Mouse (Mus musculus): ENCODE data around the gene 9430015G10Rik. TPM values are rescaled to one million over a fixed set of nuclear protein-coding genes. Genes with fewer than 3 reads are reported as not detected.

The 9430015G10Rik gene
- total RNA-seq, 2 experiments from 2014 or later, result 30.7 to 34.7 TPM

DNA sequence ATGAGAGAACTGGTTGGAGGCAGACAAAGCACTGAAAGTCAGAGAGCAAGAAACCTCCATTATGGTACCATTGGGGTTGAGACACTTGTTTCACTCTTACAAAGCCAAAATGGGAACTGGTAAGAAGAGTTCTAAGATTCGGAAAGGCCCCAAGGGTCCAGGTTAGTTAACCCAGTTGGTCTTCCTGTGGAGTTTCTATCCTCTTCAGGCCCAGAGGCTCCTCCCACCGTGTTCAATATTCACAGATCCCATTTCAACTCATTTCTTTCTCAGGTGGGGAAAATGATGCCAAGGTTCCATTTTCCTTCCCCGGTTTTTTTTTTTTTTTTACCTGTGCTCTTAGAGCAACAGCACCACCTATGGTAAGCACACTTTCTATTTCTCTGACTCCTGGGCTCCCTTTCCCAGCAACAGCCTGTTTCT is 8.3 kb upstream of the 9430015G10Rik start:
- intact Hi-C loops (cut with DNase I), result loop anchor here (5.0 kb wide), 1 partner anchor 139 kb away; the partner anchor contains the start of gene C1qtnf12
- Histone ChIP-seq H3K27ac (no peak overlapping the region), H3K4me3 (no peak overlapping the region)
- peak; percentile 37 for TF ChIP-seq CTCF (IDR thresholded peaks at IDR 0.05)
- no peak for DNase-seq (ENCODE audit: extremely low spot score in 1 of 2, low spot score in 2 of 2)

DNA sequence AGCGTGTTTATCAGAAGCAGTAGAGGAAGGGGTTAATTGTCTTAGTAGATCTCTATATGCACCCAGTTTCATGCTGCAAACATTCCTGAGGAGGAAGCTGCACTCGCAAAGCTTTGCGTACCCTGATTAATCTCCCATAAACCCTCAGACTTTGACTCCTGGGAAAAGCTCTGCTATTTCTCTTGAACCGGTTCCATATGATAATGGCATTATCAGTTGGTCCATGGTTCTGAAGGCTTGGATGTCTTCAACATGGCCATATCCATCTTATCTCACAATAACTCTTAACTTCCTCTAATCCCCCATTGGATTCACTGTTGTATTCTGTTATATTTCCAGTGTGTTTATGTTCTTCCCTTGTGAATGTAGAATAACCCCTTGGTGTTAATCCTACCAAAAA is 6.4 kb upstream of the 9430015G10Rik start:
- TF ChIP-seq CTCF (IDR thresholded peaks at IDR 0.05), result no peak
- no peak for DNase-seq (ENCODE audit: extremely low spot score in 1 of 2, low spot score in 2 of 2)
- intact Hi-C loops (cut with DNase I), result loop anchor here (5.0 kb wide), 1 partner anchor 141 kb away; the partner anchor contains the start of gene C1qtnf12
- Histone ChIP-seq H3K4me3 (no peak overlapping the region), H3K27ac (no peak overlapping the region)

DNA sequence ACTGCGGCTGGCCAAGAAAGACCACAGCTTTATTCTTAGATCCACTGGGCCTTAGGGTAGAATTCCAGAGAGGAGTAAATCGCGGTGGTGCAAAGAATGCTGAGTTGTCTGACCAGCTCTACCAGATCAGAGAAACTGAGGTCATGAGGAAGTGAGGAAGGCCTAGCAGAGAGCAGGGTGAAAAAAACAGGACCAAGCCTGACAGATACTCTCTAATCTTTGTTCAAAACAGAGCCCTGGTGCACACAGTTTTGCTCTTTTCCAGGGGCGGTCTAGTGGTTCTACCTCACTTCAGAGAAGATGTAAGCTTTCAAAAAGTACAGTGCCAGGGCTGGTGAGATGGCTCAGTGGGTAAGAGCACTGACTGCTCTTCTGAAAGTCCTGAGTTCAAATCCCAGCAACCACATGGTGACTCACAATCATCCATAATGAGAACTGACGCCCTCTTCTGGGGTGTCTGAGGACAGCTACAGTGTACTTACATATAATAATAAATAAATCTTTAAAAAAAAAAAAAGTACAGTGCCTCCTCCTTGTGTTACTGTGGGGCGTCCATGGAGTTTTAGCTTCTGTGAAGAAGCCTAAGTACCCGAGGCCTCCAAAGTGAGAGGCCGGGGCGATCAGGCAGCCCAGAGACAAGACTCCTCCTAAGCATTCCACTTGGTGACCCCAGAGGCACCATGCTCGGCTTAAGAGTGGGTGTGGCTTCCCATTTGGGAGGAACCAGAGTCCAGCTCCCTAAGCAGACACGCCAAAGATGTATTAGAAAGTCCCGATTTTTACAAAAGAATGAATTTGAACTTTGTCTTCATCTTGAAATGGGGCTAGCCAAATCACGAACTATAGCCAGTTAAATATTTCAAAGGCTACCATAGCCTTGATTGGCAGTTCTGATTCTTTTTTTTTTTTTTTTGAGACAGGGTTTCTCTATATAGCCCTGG is 906 bp upstream of the 9430015G10Rik start:
- Histone ChIP-seq H3K4me3 (peak overlapping the region; percentile 52), H3K27ac (peak overlapping the region; percentile 84)
- TF ChIP-seq CTCF (IDR thresholded peaks at IDR 0.05), result no peak; the same call in 1 of the 2 replicates
- intact Hi-C loops (cut with DNase I), result loop anchor here (1.0 to 2.0 kb wide), 3 partner anchors 76 to 126 kb away; partner anchors contain the start of genes B3galt6, Plekhn1 and Sdf4
- peak; percentile 17 to 19 for DNase-seq (ENCODE audit: extremely low spot score in 1 of 2, low spot score in 2 of 2)

DNA sequence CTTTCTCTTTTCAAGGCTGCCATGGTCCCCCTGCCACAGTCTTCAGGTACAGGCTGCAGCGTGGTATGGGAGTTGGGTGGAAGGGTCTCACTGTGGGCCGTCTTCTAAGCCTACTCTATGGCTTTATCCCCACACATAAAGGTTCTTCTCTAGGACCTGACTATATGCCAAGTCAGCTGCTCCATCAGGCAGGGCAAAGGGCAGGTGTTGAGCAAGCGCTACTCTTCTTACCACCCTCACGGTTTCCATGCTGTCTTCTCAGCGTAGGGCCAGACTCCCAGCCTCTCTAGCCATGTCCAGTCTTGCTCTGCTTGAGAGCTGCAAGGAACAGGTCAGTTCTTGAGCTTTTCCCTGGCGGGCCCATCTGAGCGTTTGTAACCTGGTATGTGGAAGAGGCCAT is 14.3 kb downstream of the 9430015G10Rik start:
- intact Hi-C loops (cut with DNase I), result no loop called here
- no peak for TF ChIP-seq CTCF (IDR thresholded peaks at IDR 0.05)
- DNase-seq (ENCODE audit: extremely low spot score in 1 of 2, low spot score in 2 of 2), result no peak
- H3K27ac ChIP-seq, result no peak overlapping the region
- no peak overlapping the region for H3K4me3 ChIP-seq

DNA sequence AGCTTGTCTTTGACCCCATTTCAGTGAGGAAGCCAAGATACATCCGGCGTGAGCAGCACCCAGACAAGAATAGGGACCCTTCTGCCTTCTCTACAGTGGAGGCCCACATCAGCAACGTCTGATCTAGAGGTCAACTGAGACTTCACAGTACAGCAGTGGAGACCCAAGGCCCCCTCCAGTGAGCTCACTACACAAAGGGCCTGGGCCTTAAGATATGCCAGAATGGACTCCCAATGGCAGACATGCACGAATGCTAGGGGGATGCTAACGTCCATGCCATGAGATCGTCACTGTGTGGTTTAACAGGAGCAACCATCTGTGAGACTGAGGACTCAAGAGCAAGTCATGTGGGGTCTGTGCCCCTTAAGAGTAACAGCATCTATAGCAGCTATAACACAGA is 15.6 kb downstream of the 9430015G10Rik start:
- Histone ChIP-seq H3K27ac (no peak overlapping the region), H3K4me3 (no peak overlapping the region)
- intact Hi-C loops (cut with DNase I), result no loop called here
- no peak for DNase-seq (ENCODE audit: extremely low spot score in 1 of 2, low spot score in 2 of 2)
- no peak for TF ChIP-seq CTCF (IDR thresholded peaks at IDR 0.05)

- no peak overlapping the region for H3K27ac ChIP-seq
- DNase-seq (ENCODE audit: extremely low spot score in 1 of 2, low spot score in 2 of 2), result no peak
- TF ChIP-seq CTCF (IDR thresholded peaks at IDR 0.05), result no peak
- intact Hi-C loops (cut with DNase I), result no loop called here
- no peak overlapping the region for H3K4me3 ChIP-seq
These were observed 17.1 kb downstream of the 9430015G10Rik start for GRCm38 (mm10) chr4:156126841-156127240.

DNA sequence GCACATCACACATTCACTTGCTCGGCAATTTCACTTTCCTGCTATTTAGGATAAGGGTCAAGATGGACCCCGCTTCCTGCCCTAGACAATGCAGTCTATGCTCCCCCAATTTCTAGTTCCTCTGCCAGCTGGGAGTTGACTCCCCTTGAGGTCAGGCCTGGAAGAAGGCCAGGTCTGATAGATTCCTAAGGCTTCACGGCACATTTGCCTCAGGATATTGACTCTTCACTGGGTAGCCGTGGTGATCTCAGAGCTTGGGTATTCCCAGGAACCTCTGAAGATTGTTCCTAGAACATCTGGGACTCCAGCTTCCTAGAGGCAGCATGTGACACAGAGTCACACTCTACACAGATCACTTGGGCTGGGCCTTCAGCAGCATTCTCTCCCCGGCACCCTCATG is 19.0 kb downstream of the 9430015G10Rik start:
- Histone ChIP-seq H3K4me3 (no peak overlapping the region), H3K27ac (no peak overlapping the region)
- TF ChIP-seq CTCF (IDR thresholded peaks at IDR 0.05), result no peak
- no peak for DNase-seq (ENCODE audit: extremely low spot score in 1 of 2, low spot score in 2 of 2)
- intact Hi-C loops (cut with DNase I), result no loop called here

GRCm38 (mm10) chr4:156130436-156130835 is 20.7 kb downstream of the 9430015G10Rik start, which contains the start of gene Rnf223:
Rnf223 (plus strand) TSS chr4:156130513.
- Histone ChIP-seq H3K4me3 (no peak within 1 kb of the TSS), H3K27ac (no peak within 1 kb of the TSS)
- no peak for TF ChIP-seq CTCF (IDR thresholded peaks at IDR 0.05)
- DNase-seq (ENCODE audit: extremely low spot score in 1 of 2, low spot score in 2 of 2), result no peak
- intact Hi-C loops (cut with DNase I), result no loop called here

- TF ChIP-seq CTCF (IDR thresholded peaks at IDR 0.05), result no peak
- Histone ChIP-seq H3K27ac (no peak overlapping the region), H3K4me3 (no peak overlapping the region)
- intact Hi-C loops (cut with DNase I), result no loop called here
- DNase-seq (ENCODE audit: extremely low spot score in 1 of 2, low spot score in 2 of 2), result no peak
These were observed 21.2 kb downstream of the 9430015G10Rik start for GRCm38 (mm10) chr4:156130940-156131339.

- no peak for DNase-seq (ENCODE audit: extremely low spot score in 1 of 2, low spot score in 2 of 2)
- Histone ChIP-seq H3K4me3 (no peak overlapping the region), H3K27ac (no peak overlapping the region)
- TF ChIP-seq CTCF (IDR thresholded peaks at IDR 0.05), result no peak
- intact Hi-C loops (cut with DNase I), result no loop called here
These were observed 23.6 kb downstream of the 9430015G10Rik start for GRCm38 (mm10) chr4:156133334-156133733.

DNA sequence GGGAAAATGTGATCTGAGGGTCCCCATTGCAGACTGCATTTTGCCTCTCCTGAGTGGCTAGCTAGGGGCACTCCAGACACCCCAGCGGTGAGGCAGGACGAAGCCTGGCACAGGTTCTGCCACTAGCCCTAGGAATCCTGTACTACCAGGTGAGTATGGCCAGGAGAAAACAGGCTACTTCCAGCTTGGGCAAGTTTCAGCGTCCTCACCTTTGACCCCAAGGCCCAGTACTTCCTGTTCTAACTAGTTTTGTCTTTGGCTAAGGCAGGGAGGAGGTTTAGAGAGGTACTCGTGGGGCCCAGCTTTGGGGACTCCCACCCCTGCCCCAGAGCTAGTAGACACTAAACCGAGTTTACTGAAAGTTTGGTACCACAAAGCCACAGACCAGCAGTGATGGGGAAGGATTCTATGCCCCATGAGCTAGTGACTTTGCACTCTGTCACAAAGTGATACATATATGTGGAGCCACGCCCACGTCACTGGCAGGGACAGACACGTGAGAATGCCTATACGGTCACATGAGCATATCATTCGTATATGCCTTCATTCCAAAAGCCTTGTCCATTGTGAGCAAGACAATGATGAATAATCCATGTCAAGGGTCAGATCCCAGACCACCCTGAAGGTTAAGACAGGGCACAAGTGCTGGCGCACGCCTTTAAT is 24.3 kb downstream of the 9430015G10Rik start:
- Histone ChIP-seq H3K4me3 (no peak overlapping the region), H3K27ac (no peak overlapping the region)
- TF ChIP-seq CTCF (IDR thresholded peaks at IDR 0.05), result no peak
- intact Hi-C loops (cut with DNase I), result no loop called here
- DNase-seq (ENCODE audit: extremely low spot score in 1 of 2, low spot score in 2 of 2), result no peak

- no peak for TF ChIP-seq CTCF (IDR thresholded peaks at IDR 0.05)
- Histone ChIP-seq H3K4me3 (no peak overlapping the region), H3K27ac (no peak overlapping the region)
- DNase-seq (ENCODE audit: extremely low spot score in 1 of 2, low spot score in 2 of 2), result no peak
- intact Hi-C loops (cut with DNase I), result no loop called here
These were observed 25.3 kb downstream of the 9430015G10Rik start for GRCm38 (mm10) chr4:156135112-156135511.
